Mouse (Mus musculus): ENCODE results near the gene Atp1b1. TPM values are rescaled to one million over a fixed set of nuclear protein-coding genes. Genes with fewer than 3 reads are reported as not detected.

Gene Atp1b1
- polyA plus RNA-seq, 1 experiment = 116 TPM

GRCm38 (mm10) chr1:164450644-164451043 lies 7.5 kb downstream of the Atp1b1 start:
- H3K9ac ChIP-seq (ENCODE audit: low read depth, poor library complexity, severe bottlenecking) = no peak overlapping the region
- peaks cover 45% of the 10 kb centered on the region for H3K36me3 ChIP-seq (ENCODE audit: control insufficient read depth, insufficient read depth, low read length, poor library complexity, severe bottlenecking)
- no peak overlapping the region for H3K4me3 ChIP-seq (ENCODE audit: low read depth, low read length)
- H3K4me1 ChIP-seq (ENCODE audit: control insufficient read depth, insufficient read depth, low read length) = peaks cover 8% of the 10 kb centered on the region
- H3K27ac ChIP-seq (ENCODE audit: insufficient read depth, low read length) = no peak overlapping the region
- H3K9me3 ChIP-seq (replicated peaks; ENCODE audit: control insufficient read depth, insufficient read depth, low read length, poor library complexity, severe bottlenecking) = no peaks in the 10 kb centered on the region
- no peaks in the 10 kb centered on the region for H3K27me3 ChIP-seq (ENCODE audit: control insufficient read depth, insufficient read depth, low read length, poor library complexity, severe bottlenecking)
- TF ChIP-seq EP300 (IDR thresholded peaks at IDR 0.05; ENCODE audit: insufficient read depth, low read depth, low read length) = no peak
- no peak for TF ChIP-seq CTCF (IDR thresholded peaks at IDR 0.05; ENCODE audit: low read depth, low read length)
- TF ChIP-seq POLR2A (IDR thresholded peaks at IDR 0.05; ENCODE audit: insufficient read depth, low read length) = no peak

GRCm38 (mm10) chr1:164450231-164450630 lies 7.9 kb downstream of the Atp1b1 start:
- Histone ChIP-seq H3K27me3 (ENCODE audit: control insufficient read depth, insufficient read depth, low read length, poor library complexity, severe bottlenecking) (no peaks in the 10 kb centered on the region), H3K9ac (ENCODE audit: low read depth, poor library complexity, severe bottlenecking) (no peak overlapping the region), H3K27ac (ENCODE audit: insufficient read depth, low read length) (no peak overlapping the region), H3K4me3 (ENCODE audit: low read depth, low read length) (no peak overlapping the region), H3K9me3 (replicated peaks; ENCODE audit: control insufficient read depth, insufficient read depth, low read length, poor library complexity, severe bottlenecking) (no peaks in the 10 kb centered on the region), H3K4me1 (ENCODE audit: control insufficient read depth, insufficient read depth, low read length) (peaks cover 7% of the 10 kb centered on the region), H3K36me3 (ENCODE audit: control insufficient read depth, insufficient read depth, low read length, poor library complexity, severe bottlenecking) (peaks cover 45% of the 10 kb centered on the region)
- TF ChIP-seq POLR2A (IDR thresholded peaks at IDR 0.05; ENCODE audit: insufficient read depth, low read length) = no peak
- TF ChIP-seq CTCF (IDR thresholded peaks at IDR 0.05; ENCODE audit: low read depth, low read length) = no peak
- TF ChIP-seq EP300 (IDR thresholded peaks at IDR 0.05; ENCODE audit: insufficient read depth, low read depth, low read length) = no peak

- Histone ChIP-seq H3K9ac (ENCODE audit: low read depth, poor library complexity, severe bottlenecking) (no peak overlapping the region), H3K4me3 (ENCODE audit: low read depth, low read length) (no peak overlapping the region), H3K27me3 (ENCODE audit: control insufficient read depth, insufficient read depth, low read length, poor library complexity, severe bottlenecking) (no peaks in the 10 kb centered on the region), H3K9me3 (replicated peaks; ENCODE audit: control insufficient read depth, insufficient read depth, low read length, poor library complexity, severe bottlenecking) (no peaks in the 10 kb centered on the region), H3K36me3 (ENCODE audit: control insufficient read depth, insufficient read depth, low read length, poor library complexity, severe bottlenecking) (peaks cover 46% of the 10 kb centered on the region), H3K4me1 (ENCODE audit: control insufficient read depth, insufficient read depth, low read length) (peaks cover 7% of the 10 kb centered on the region), H3K27ac (ENCODE audit: insufficient read depth, low read length) (no peak overlapping the region)
- TF ChIP-seq EP300 (IDR thresholded peaks at IDR 0.05; ENCODE audit: insufficient read depth, low read depth, low read length) (no peak), CTCF (IDR thresholded peaks at IDR 0.05; ENCODE audit: low read depth, low read length) (no peak), POLR2A (IDR thresholded peaks at IDR 0.05; ENCODE audit: insufficient read depth, low read length) (no peak)
These were observed 8.5 kb downstream of the Atp1b1 start for GRCm38 (mm10) chr1:164449626-164450025.

- peaks cover 47% of the 10 kb centered on the region for H3K36me3 ChIP-seq (ENCODE audit: control insufficient read depth, insufficient read depth, low read length, poor library complexity, severe bottlenecking)
These were observed 10.6 kb downstream of the Atp1b1 start for GRCm38 (mm10) chr1:164447521-164447920.

GRCm38 (mm10) chr1:164446535-164446934 lies 11.6 kb downstream of the Atp1b1 start:
- no peak for TF ChIP-seq EP300 (IDR thresholded peaks at IDR 0.05; ENCODE audit: insufficient read depth, low read depth, low read length)
- no peak for TF ChIP-seq CTCF (IDR thresholded peaks at IDR 0.05; ENCODE audit: low read depth, low read length)
- Histone ChIP-seq H3K4me1 (ENCODE audit: control insufficient read depth, insufficient read depth, low read length) (peaks cover 7% of the 10 kb centered on the region), H3K9me3 (replicated peaks; ENCODE audit: control insufficient read depth, insufficient read depth, low read length, poor library complexity, severe bottlenecking) (no peaks in the 10 kb centered on the region), H3K4me3 (ENCODE audit: low read depth, low read length) (no peak overlapping the region), H3K27ac (ENCODE audit: insufficient read depth, low read length) (no peak overlapping the region), H3K27me3 (ENCODE audit: control insufficient read depth, insufficient read depth, low read length, poor library complexity, severe bottlenecking) (no peaks in the 10 kb centered on the region), H3K9ac (ENCODE audit: low read depth, poor library complexity, severe bottlenecking) (no peak overlapping the region), H3K36me3 (ENCODE audit: control insufficient read depth, insufficient read depth, low read length, poor library complexity, severe bottlenecking) (peaks cover 48% of the 10 kb centered on the region)

More at GRCm38 (mm10) chr1:164447521-164447920, 10.6 kb downstream of the Atp1b1 start:
- H3K4me3 ChIP-seq (ENCODE audit: low read depth, low read length) = no peak overlapping the region
- H3K9ac ChIP-seq (ENCODE audit: low read depth, poor library complexity, severe bottlenecking) = no peak overlapping the region
- no peaks in the 10 kb centered on the region for H3K9me3 ChIP-seq (replicated peaks; ENCODE audit: control insufficient read depth, insufficient read depth, low read length, poor library complexity, severe bottlenecking)
- H3K27me3 ChIP-seq (ENCODE audit: control insufficient read depth, insufficient read depth, low read length, poor library complexity, severe bottlenecking) = no peaks in the 10 kb centered on the region
- no peak overlapping the region for H3K27ac ChIP-seq (ENCODE audit: insufficient read depth, low read length)
- no peak for TF ChIP-seq POLR2A (IDR thresholded peaks at IDR 0.05; ENCODE audit: insufficient read depth, low read length)
- no peak for TF ChIP-seq EP300 (IDR thresholded peaks at IDR 0.05; ENCODE audit: insufficient read depth, low read depth, low read length)
- TF ChIP-seq CTCF (IDR thresholded peaks at IDR 0.05; ENCODE audit: low read depth, low read length) = no peak
- H3K4me1 ChIP-seq (ENCODE audit: control insufficient read depth, insufficient read depth, low read length) = peaks cover 7% of the 10 kb centered on the region

- H3K4me3 ChIP-seq (ENCODE audit: low read depth, low read length) = no peak overlapping the region
- no peaks in the 10 kb centered on the region for H3K27me3 ChIP-seq (ENCODE audit: control insufficient read depth, insufficient read depth, low read length, poor library complexity, severe bottlenecking)
- peaks cover 7% of the 10 kb centered on the region for H3K4me1 ChIP-seq (ENCODE audit: control insufficient read depth, insufficient read depth, low read length)
- H3K9me3 ChIP-seq (replicated peaks; ENCODE audit: control insufficient read depth, insufficient read depth, low read length, poor library complexity, severe bottlenecking) = no peaks in the 10 kb centered on the region
- H3K36me3 ChIP-seq (ENCODE audit: control insufficient read depth, insufficient read depth, low read length, poor library complexity, severe bottlenecking) = peaks cover 50% of the 10 kb centered on the region
- TF ChIP-seq EP300 (IDR thresholded peaks at IDR 0.05; ENCODE audit: insufficient read depth, low read depth, low read length) (no peak), POLR2A (IDR thresholded peaks at IDR 0.05; ENCODE audit: insufficient read depth, low read length) (no peak), CTCF (IDR thresholded peaks at IDR 0.05; ENCODE audit: low read depth, low read length) (no peak)
- H3K9ac ChIP-seq (ENCODE audit: low read depth, poor library complexity, severe bottlenecking) = no peak overlapping the region
- no peak overlapping the region for H3K27ac ChIP-seq (ENCODE audit: insufficient read depth, low read length)
These were observed 12.5 kb downstream of the Atp1b1 start for GRCm38 (mm10) chr1:164445620-164446162.

Data from ES-Bruce4 (cell line).